Mouse (Mus musculus) central nervous system, embryonic 18 days (tissue): ENCODE results near the gene Btbd7. TPM values are rescaled to one million over a fixed set of nuclear protein-coding genes. Genes with fewer than 3 reads are reported as not detected.

Experiments
- polyA plus RNA-seq: library from polyadenylated mRNA; depleted of rRNA; stranded (reverse); fragments of >200 nt; gene quantifications from 2 replicates; pipeline ENCODE4 v1.2.3, GENCODE M21; 2012; rRNA removed

Gene Btbd7
- 19.5 and 20.4 TPM in 2 replicates for polyA plus RNA-seq

GRCm38 (mm10) chr12:102878031-102878823 lies at the start of gene Btbd7:
Gene Btbd7, minus strand, starts transcription at chr12:102878471.

DNA sequence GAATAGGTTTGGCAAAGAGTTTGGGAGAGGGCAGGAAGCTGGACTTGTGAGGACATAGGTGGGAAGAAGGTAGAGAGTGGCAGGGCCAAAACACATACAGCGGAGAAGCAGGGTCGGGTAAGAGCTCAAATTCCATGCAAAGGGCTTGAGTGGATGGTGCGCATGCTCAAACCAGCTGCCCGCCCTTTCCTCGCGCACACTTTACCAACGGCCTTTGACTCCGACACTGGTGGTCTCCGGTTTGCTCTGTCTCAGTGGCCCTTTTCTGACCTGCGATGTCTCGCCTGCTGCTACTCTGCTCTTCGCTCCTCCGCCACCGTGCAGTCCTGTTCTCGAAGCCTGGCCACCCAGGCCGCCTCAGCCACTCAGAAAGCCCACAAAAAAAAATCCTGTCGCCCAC lies 20.8 kb upstream of the Btbd7 start, which contains the start of gene Cox8c:
Gene Cox8c (plus strand): TSS at position 226 of the 400 bp plus-strand sequence.

GRCm38 (mm10) chr12:102758403-102758756 lies 119.9 kb downstream of the Btbd7 start, which contains the start of gene Gm20604:
Gene Gm20604, minus strand, starts transcription at chr12:102758672.

GRCm38 (mm10) chr12:102757689-102758402 lies 120.4 kb downstream of the Btbd7 start, which contains the start of the genes Gm28051, Gon7 and Ubr7:
Gene Gm28051, minus strand, starts transcription at chr12:102757765.
Gene Gon7, minus strand, starts transcription at chr12:102757803.
Gene Ubr7, plus strand, starts transcription at chr12:102757967.

DNA sequence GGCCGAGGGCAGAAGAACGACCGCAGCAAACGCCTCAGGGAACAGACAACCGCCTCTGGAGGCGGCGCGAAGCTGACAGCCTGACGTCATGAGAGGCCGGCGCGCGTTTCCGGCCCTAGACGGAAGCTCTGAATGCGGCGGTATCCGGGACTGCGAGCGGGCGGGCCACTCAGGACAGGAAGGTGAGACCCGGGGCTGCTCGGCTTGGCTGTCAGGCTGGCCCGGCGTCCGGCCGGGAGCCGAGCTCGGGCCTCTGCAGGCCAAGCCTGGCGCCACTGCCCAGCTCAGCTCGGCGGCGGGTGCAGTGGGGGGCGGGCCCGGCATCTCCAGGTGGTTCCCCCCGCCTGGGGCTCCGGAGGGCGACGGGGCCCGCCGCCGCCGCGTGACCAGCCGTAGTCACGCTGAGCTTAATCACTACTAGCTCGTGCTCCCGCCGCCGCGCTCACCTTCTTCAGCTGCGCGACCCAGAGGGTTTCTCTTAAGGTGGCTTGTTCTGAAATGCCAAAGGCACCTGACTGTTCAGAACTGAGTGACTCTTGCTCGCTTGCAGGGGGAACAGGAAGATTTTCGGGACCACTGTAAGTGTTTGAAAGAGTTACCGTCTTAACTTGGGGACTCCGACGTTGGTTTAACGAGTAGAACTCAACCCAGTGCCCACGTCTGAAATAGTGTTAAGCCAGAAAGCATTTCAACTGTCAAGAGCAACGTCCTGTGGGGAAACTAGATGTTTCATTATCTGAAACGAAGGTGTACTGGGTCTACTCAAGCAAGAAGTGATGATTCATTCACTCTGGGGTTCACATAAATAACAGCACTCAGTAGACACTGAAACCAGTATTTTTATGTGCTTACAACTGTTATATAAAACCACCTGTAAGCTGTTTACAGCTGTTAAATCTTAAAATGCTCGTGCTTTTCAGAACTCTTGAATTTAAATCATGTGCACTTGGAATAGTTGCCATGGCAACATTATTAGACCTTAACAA lies 134.4 kb downstream of the Btbd7 start, which contains the start of the genes Moap1 and Tmem251:
Gene Moap1 (minus strand): TSS at position 73 of the 986 bp plus-strand sequence.
Gene Tmem251 (plus strand): TSS at position 174 of the 986 bp plus-strand sequence.

Other genes starting within 250 kb of the Btbd7 start
- gene Itpk1, start 173.5 kb downstream of the Btbd7 start, polyA plus RNA-seq = 37.7 and 43.1 TPM in 2 replicates
- gene Moap1, start 134.8 kb downstream of the Btbd7 start, polyA plus RNA-seq = 19.6 and 20.2 TPM in 2 replicates
- gene Tmem251, start 134.7 kb downstream of the Btbd7 start, polyA plus RNA-seq = 4.4 and 5.0 TPM in 2 replicates
- not detected in 2 replicates for gene Gm28051, start 120.7 kb downstream of the Btbd7 start, polyA plus RNA-seq
- 28.5 and 30.1 TPM in 2 replicates for gene Gon7, start 120.7 kb downstream of the Btbd7 start, polyA plus RNA-seq
- 36.2 and 37.7 TPM in 2 replicates for gene Ubr7, start 120.5 kb downstream of the Btbd7 start, polyA plus RNA-seq
- gene Gm20604, start 119.8 kb downstream of the Btbd7 start, polyA plus RNA-seq = 39.1 and 41.4 TPM in 2 replicates
- not detected in 2 replicates for gene Cox8c, start 20.8 kb upstream of the Btbd7 start, polyA plus RNA-seq
- 38.9 and 39.3 TPM in 2 replicates for gene Unc79, start 70.4 kb upstream of the Btbd7 start, polyA plus RNA-seq